Mouse (Mus musculus) neural tube, embryonic 12.5 days (tissue): ENCODE measurements at regions not wholly inside any gene's neighbourhood (a gene's known extent, or its start where the extent isn't known, plus 50 kb on each side); places are given as distances from the start of the nearest gene placed in this dataset.
"Not testable (repeated sequence)": the region's sequence is repeated elsewhere in the genome, so short reads cannot be mapped to it uniquely, and the experiment has no call there.

Experiments
- ATAC-seq: fragments of 200-750 bp; cut with Nextera tagmentation; 2 replicates; pipeline ENCODE4 v1.8.0; 2017; ENCODE audit warnings: low read depth, mild to moderate bottlenecking, moderate TSS enrichment, moderate library complexity; ENCODE audit not compliant: low FRiP score
- H3K27ac ChIP-seq: fragments of 300-500 bp; sonication (generic); 2 replicates; pipeline ENCODE4 v1.5.1; 2016
- H3K27me3 ChIP-seq: fragments of 300-500 bp; sonication (generic); replicated peaks from 2 replicates; pipeline ENCODE4 v1.6.1; 2016; ENCODE audit warnings: mild to moderate bottlenecking
- H3K36me3 ChIP-seq: fragments of 300-500 bp; sonication (generic); 2 replicates; pipeline ENCODE4 v1.6.1; 2016; ENCODE audit warnings: mild to moderate bottlenecking
- H3K4me1 ChIP-seq: fragments of 300-500 bp; sonication (generic); 2 replicates; pipeline ENCODE4 v1.6.1; 2016
- H3K4me2 ChIP-seq: fragments of 300-500 bp; sonication (generic); replicated peaks from 2 replicates; pipeline ENCODE4 v1.6.1; 2016; ENCODE audit warnings: mild to moderate bottlenecking
- H3K4me3 ChIP-seq: fragments of 300-500 bp; sonication (generic); 2 replicates; pipeline ENCODE4 v1.5.1; 2016
- H3K9ac ChIP-seq: fragments of 300-500 bp; sonication (generic); 2 replicates; pipeline ENCODE4 v1.6.1; 2016; ENCODE audit warnings: mild to moderate bottlenecking
- H3K9me3 ChIP-seq: fragments of 300-500 bp; sonication (generic); 2 replicates; pipeline ENCODE4 v1.6.1; 2016; ENCODE audit warnings: mild to moderate bottlenecking
- WGBS: fragments of 180-500 bp; shearing (Covaris S2); methylation state at CpG from one replicate; pipeline ENCODE4 v1.1.7; 2016; 5-methylcytosine and 5-hydroxymethylcytosine counted together

DNA sequence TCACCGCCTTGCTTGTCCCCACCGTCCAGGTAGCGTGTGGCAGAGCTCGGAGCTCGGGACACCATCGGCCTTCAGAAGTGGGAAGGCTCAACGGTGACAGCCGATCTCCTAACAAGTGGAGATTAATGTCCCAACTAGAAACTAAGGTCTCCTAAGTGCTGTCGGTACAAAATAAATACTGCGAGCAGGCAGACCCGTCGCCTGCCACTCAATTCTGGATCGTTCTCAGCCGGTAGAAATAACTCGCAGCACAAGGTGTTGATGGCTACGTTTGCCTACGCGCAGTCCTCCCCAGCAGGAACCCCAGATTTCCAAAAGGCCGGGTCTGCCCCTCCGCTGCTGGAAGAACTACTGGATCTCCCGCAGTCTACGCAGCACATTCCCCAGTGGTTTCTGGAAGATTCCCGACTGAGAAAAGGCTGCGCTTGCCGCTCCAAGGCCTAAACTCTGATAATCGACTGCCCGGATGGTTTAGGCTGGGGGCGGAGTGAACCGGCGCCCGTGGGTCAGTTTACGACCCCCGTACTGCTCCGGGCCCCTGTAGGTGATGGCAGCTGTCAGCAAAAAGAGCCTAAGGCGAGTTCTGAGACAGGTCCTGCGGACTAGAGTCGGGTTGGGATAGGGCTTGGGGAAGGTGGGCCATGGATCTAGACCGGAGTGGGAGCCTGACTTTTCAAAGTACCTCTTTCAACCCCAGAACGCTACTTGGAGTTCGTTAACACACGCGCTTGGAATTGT lies 85.7 kb downstream of the Nr2f2 start:
- under 1% methylated on average over 42 of the region's 42 CpGs for WGBS
- H3K36me3 ChIP-seq: no peaks in the 10 kb centered on the region
- peaks cover 22% of the 10 kb centered on the region for H3K4me1 ChIP-seq
- H3K4me3 ChIP-seq: peak overlapping the region; percentile 22
- H3K9me3 ChIP-seq: no peaks in the 10 kb centered on the region
- peaks cover 82% of the 10 kb centered on the region for H3K27me3 ChIP-seq
- H3K27ac ChIP-seq: no peak overlapping the region
- peak overlapping the region; percentile 53 for H3K4me2 ChIP-seq
- peak; percentile 41; the same call in 1 of the 2 replicates for ATAC-seq
- no peak overlapping the region for H3K9ac ChIP-seq

DNA sequence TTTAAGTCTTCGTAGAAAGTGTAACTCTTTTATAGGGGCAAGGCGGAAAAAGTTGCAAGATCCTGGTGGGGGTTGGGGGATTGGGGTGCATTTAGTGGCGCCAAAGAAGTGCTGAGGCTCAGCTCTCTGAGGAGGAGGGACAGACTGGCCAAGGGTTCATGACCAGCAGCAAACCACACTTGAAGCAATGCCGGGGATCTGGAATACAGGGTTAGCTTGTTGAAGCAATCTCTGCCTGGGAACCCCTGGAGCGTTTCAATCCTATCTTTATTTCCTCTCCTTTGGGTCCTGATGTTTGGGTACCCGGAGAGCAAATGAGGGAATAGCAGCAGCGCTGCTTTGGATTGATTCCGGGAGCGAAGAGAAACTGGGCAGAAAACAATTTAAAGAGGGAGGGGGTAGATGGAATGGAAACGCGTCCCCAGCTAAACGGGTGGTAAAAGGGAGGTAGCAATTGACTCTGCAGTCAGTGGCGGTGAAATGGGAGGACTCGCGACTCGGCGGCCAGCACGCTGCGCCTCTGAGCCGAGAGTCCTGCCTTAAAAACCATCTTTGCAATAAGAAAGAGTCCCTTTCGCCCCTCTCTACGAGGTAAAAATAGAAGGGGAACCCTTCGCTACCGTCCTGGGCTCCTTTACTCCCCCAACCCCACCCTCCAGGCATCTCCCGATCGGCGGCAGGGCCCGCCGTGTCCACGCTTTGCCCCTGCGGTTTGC lies 86.5 kb downstream of the Nr2f2 start:
- H3K4me2 ChIP-seq: peak overlapping the region; percentile 53
- H3K4me1 ChIP-seq: peaks cover 22% of the 10 kb centered on the region
- H3K9ac ChIP-seq: no peak overlapping the region
- H3K9me3 ChIP-seq: no peaks in the 10 kb centered on the region
- H3K27me3 ChIP-seq: peaks cover 75% of the 10 kb centered on the region
- no peaks in the 10 kb centered on the region for H3K36me3 ChIP-seq
- ATAC-seq: no peak
- WGBS: under 1% methylated on average over 31 of the region's 31 CpGs
- H3K27ac ChIP-seq: no peak overlapping the region
- H3K4me3 ChIP-seq: peak overlapping the region; percentile 22

GRCm38 (mm10) chr7:70279101-70279500 lies 87.4 kb downstream of the Nr2f2 start:
- Histone ChIP-seq H3K4me3 (no peak overlapping the region), H3K27me3 (peaks cover 65% of the 10 kb centered on the region), H3K4me1 (peaks cover 22% of the 10 kb centered on the region), H3K36me3 (no peaks in the 10 kb centered on the region), H3K4me2 (no peak overlapping the region), H3K9me3 (no peaks in the 10 kb centered on the region), H3K9ac (no peak overlapping the region), H3K27ac (no peak overlapping the region)
- 1% methylated on average over 3 of the region's 3 CpGs for WGBS
- no peak for ATAC-seq

DNA sequence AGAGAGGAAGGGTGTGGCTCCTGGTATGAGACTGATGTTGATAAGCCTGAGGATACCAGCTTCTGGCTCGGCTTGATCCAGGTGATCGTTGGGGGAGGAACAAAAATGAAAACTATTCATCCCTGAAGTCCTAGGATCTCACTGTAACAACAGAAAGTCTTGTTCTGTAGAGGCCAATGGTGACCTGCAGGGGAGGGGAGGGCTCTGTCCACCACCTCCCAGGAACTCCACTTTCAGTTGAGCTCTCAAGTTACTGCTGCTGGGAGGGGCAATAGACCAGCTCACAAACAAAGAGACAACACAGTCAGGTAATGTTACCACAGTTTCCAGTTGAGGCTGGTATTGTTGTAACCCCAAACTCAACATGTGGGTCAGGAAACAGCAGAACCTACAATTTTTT lies 90.5 kb downstream of the Nr2f2 start:
- peaks cover 13% of the 10 kb centered on the region for H3K4me1 ChIP-seq
- ATAC-seq: no peak
- no peak overlapping the region for H3K4me3 ChIP-seq
- H3K9ac ChIP-seq: no peak overlapping the region
- H3K27me3 ChIP-seq: peaks cover 35% of the 10 kb centered on the region
- whole genome bisulfite sequencing: 83% methylated on average over 2 of the region's 2 CpGs
- no peak overlapping the region for H3K27ac ChIP-seq
- no peak overlapping the region for H3K4me2 ChIP-seq
- H3K36me3 ChIP-seq: no peaks in the 10 kb centered on the region
- no peaks in the 10 kb centered on the region for H3K9me3 ChIP-seq

- Histone ChIP-seq H3K4me2 (no peak overlapping the region), H3K27ac (no peak overlapping the region), H3K9me3 (no peaks in the 10 kb centered on the region), H3K9ac (no peak overlapping the region), H3K36me3 (no peaks in the 10 kb centered on the region), H3K4me1 (no peaks in the 10 kb centered on the region), H3K4me3 (no peak overlapping the region), H3K27me3 (peaks cover 21% of the 10 kb centered on the region)
- WGBS: 61% methylated on average over 2 of the region's 2 CpGs
- ATAC-seq: no peak
These were observed 92.2 kb downstream of the Nr2f2 start for GRCm38 (mm10) chr7:70274312-70274711.

DNA sequence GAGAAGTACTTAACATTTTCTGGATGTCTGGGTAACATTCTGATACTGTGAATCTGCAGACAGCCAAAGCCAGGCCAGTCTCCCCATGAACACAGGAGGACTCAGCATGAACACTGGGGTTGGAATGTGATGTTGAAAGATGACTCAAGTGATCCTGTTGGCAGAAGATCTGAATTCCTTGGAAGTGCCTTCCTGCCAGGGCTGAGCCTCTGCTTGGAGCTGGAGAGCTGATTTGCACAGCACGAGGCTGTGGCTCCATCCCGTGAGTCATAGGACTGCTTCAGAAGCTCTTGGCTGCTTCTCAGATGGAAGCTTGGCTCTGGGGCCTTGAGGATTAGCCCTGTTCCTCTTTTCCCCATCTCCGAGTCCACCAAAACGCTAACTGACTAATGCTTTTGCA lies 99.5 kb downstream of the Nr2f2 start:
- Histone ChIP-seq H3K27ac (no peak overlapping the region), H3K4me1 (no peaks in the 10 kb centered on the region), H3K9me3 (no peaks in the 10 kb centered on the region), H3K4me3 (no peak overlapping the region), H3K36me3 (no peaks in the 10 kb centered on the region), H3K4me2 (no peak overlapping the region), H3K27me3 (no peaks in the 10 kb centered on the region), H3K9ac (no peak overlapping the region)
- ATAC-seq: no peak
- WGBS: 71% methylated on average over 4 of the region's 4 CpGs

GRCm38 (mm10) chr7:70256806-70257205 lies 109.7 kb downstream of the Nr2f2 start:
- WGBS: 96% methylated on average over 4 of the region's 4 CpGs
- no peaks in the 10 kb centered on the region for H3K36me3 ChIP-seq
- H3K4me1 ChIP-seq: no peaks in the 10 kb centered on the region
- no peak overlapping the region for H3K9ac ChIP-seq
- no peak for ATAC-seq
- no peaks in the 10 kb centered on the region for H3K27me3 ChIP-seq
- no peak overlapping the region for H3K27ac ChIP-seq
- H3K4me3 ChIP-seq: no peak overlapping the region
- no peaks in the 10 kb centered on the region for H3K9me3 ChIP-seq
- H3K4me2 ChIP-seq: no peak overlapping the region

DNA sequence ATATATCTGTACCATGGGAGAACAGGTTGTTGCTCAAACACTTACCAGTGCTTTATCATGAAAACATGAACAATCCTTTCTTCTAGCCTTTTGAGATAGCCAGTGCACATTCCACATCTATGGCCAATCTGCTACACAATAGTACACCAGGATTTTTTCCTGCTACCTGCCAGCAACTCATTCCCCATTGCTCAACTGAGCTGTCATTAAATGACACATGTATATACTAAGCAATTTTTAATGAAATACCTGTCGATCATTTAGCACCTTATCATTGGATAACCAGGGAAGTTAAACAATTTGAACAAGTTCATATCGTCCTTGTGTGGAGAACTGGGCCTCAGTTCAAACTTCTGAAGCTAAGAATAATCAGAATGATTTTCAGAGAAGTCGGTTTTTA lies 111.5 kb downstream of the Nr2f2 start:
- H3K4me1 ChIP-seq: no peaks in the 10 kb centered on the region
- no peak overlapping the region for H3K9ac ChIP-seq
- H3K4me3 ChIP-seq: no peak overlapping the region
- no peaks in the 10 kb centered on the region for H3K36me3 ChIP-seq
- ATAC-seq: no peak
- 88% methylated on average over 3 of the region's 3 CpGs for WGBS
- H3K27ac ChIP-seq: no peak overlapping the region
- no peak overlapping the region for H3K4me2 ChIP-seq
- H3K27me3 ChIP-seq: no peaks in the 10 kb centered on the region
- no peaks in the 10 kb centered on the region for H3K9me3 ChIP-seq

- Histone ChIP-seq H3K9me3 (no peaks in the 10 kb centered on the region), H3K4me2 (no peak overlapping the region), H3K27me3 (no peaks in the 10 kb centered on the region), H3K9ac (no peak overlapping the region), H3K4me3 (no peak overlapping the region), H3K36me3 (no peaks in the 10 kb centered on the region), H3K4me1 (no peaks in the 10 kb centered on the region), H3K27ac (no peak overlapping the region)
- 76% methylated on average over 4 of the region's 4 CpGs for WGBS
- ATAC-seq: no peak
These were observed 113.3 kb downstream of the Nr2f2 start for GRCm38 (mm10) chr7:70253275-70253674.

- not testable (repeated sequence) for H3K4me1 ChIP-seq, H3K4me2 ChIP-seq, H3K27ac ChIP-seq, H3K27me3 ChIP-seq, ATAC-seq, H3K4me3 ChIP-seq, H3K36me3 ChIP-seq, H3K9me3 ChIP-seq, H3K9ac ChIP-seq
- WGBS: 92% methylated on average over 9 of the region's 9 CpGs
These were observed 127.5 kb downstream of the Nr2f2 start for GRCm38 (mm10) chr7:70239059-70239458.

DNA sequence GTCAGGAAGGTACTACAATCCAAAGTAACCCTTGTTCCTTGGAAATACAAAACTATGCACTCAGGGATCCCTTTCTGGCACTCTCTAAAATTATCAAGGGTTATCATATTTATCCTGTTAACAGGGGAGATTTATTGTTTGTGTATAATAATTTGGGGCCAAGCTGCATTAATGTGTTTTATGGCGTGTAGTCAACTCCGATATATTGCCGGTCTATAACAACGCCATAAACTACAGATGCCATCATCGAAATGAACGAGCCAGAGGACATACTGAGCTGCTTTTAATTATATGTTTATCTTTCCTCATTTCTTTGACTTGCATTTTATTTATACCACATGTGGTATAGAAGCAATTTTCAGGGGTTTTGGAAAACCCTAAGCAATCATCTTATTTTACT lies 147.2 kb downstream of the Nr2f2 start:
- H3K4me2 ChIP-seq: no peak overlapping the region
- H3K36me3 ChIP-seq: no peaks in the 10 kb centered on the region
- no peak for ATAC-seq
- no peaks in the 10 kb centered on the region for H3K4me1 ChIP-seq
- H3K9me3 ChIP-seq: no peaks in the 10 kb centered on the region
- no peak overlapping the region for H3K9ac ChIP-seq
- H3K27me3 ChIP-seq: no peaks in the 10 kb centered on the region
- no peak overlapping the region for H3K27ac ChIP-seq
- 80% methylated on average over 6 of the region's 6 CpGs for WGBS
- no peak overlapping the region for H3K4me3 ChIP-seq

- Histone ChIP-seq H3K27me3 (no peaks in the 10 kb centered on the region), H3K27ac (no peak overlapping the region), H3K9me3 (no peaks in the 10 kb centered on the region), H3K4me3 (no peak overlapping the region), H3K4me2 (no peak overlapping the region), H3K36me3 (no peaks in the 10 kb centered on the region), H3K4me1 (no peaks in the 10 kb centered on the region), H3K9ac (no peak overlapping the region)
- WGBS: 87% methylated on average over 2 of the region's 2 CpGs
- ATAC-seq: no peak
These were observed 149.4 kb downstream of the Nr2f2 start for GRCm38 (mm10) chr7:70217137-70217536.
